Mouse (Mus musculus) heart, embryonic 11.5 days (tissue): ENCODE results near the gene Snap23. TPM values are rescaled to one million over a fixed set of nuclear protein-coding genes. Genes with fewer than 3 reads are reported as not detected.

Source experiments
- ATAC-seq: fragments of 200-750 bp; cut with Nextera tagmentation; replicated peaks from 2 replicates; pipeline ENCODE4 v1.8.0; 2017; ENCODE audit warnings: moderate library complexity; ENCODE audit not compliant: insufficient number of reproducible peaks, low FRiP score, low TSS enrichment
- H3K27ac ChIP-seq: fragments of 300-500 bp; sonication (generic); 2 replicates; pipeline ENCODE4 v1.5.1; 2014; ENCODE audit warnings: mild to moderate bottlenecking, low read depth, low read length
- H3K27me3 ChIP-seq: fragments of 300-500 bp; sonication (generic); 2 replicates; pipeline ENCODE4 v1.6.1; 2014; ENCODE audit warnings: mild to moderate bottlenecking, low read length, mixed read lengths; ENCODE audit not compliant: control insufficient read depth, insufficient read depth
- H3K36me3 ChIP-seq: fragments of 300-500 bp; sonication (generic); 2 replicates; pipeline ENCODE4 v1.6.1; 2014; ENCODE audit warnings: mild to moderate bottlenecking, low read length, moderate library complexity, mixed read lengths; ENCODE audit not compliant: control insufficient read depth, insufficient read depth
- H3K4me1 ChIP-seq: fragments of 300-500 bp; sonication (generic); 2 replicates; pipeline ENCODE4 v1.6.1; 2014; ENCODE audit warnings: low read length; ENCODE audit not compliant: control insufficient read depth, insufficient read depth
- H3K4me2 ChIP-seq: fragments of 300-500 bp; sonication (generic); 2 replicates; pipeline ENCODE4 v1.6.1; 2014; ENCODE audit warnings: mild to moderate bottlenecking, moderate library complexity
- H3K4me3 ChIP-seq: fragments of 300-500 bp; sonication (generic); 2 replicates; pipeline ENCODE4 v1.5.1; 2014; ENCODE audit warnings: low read depth, low read length
- H3K9ac ChIP-seq: fragments of 300-500 bp; sonication (generic); 2 replicates; pipeline ENCODE4 v1.6.1; 2014; ENCODE audit warnings: mild to moderate bottlenecking, low read depth, low read length, moderate library complexity
- H3K9me3 ChIP-seq: fragments of 300-500 bp; sonication (generic); replicated peaks from 2 replicates; pipeline ENCODE4 v1.6.1; 2016; ENCODE audit warnings: low read length; ENCODE audit not compliant: control insufficient read depth
- WGBS: fragments of 180-500 bp; shearing (Covaris S2); extraction: QIAGEN DNeasy Blood & Tissue Kit; methylation state at CpG from one replicate; pipeline ENCODE4 v1.1.7; 2014; ENCODE audit not compliant: insufficient replicate concordance; 5-methylcytosine and 5-hydroxymethylcytosine counted together
- polyA plus RNA-seq: library from polyadenylated mRNA; unstranded; fragments of >200 nt; fragmentation: Nextera tagmentation; extraction: Ambion mirVana; gene quantifications from 2 replicates; pipeline ENCODE4 v1.2.1, GENCODE M21; 2014

Gene Snap23
- polyA plus RNA-seq, 1 experiment from 2014 or later, result 66.2 TPM

DNA sequence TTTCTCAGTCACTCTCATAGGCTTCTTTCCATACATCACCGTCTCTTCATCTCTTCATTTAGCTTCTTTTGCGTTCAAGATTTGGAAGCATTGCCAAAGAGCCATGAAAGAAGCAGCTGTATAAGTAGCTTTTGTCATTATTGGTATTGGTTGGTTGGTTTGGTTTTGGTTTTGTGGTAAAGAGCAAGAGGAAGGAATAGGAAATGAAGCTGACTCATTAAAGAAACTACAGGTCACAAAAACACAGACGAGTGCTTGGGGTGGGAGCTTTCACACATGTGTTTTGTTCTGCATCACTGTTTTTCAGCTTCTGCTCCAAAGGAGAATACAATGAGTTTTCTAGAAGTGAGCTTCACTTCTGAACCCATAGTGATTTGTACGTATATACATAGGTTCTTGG, 32.0 kb downstream of the Snap23 start:
- H3K4me2 ChIP-seq, result no peak overlapping the region
- H3K4me1 ChIP-seq, result no peaks in the 10 kb centered on the region
- no peak overlapping the region for H3K27ac ChIP-seq
- no peak for ATAC-seq
- 84% methylated on average over 4 of the region's 4 CpGs for WGBS
- no peaks in the 10 kb centered on the region for H3K9me3 ChIP-seq
- H3K9ac ChIP-seq, result no peak overlapping the region
- H3K4me3 ChIP-seq, result no peak overlapping the region
- H3K27me3 ChIP-seq, result no peaks in the 10 kb centered on the region
- peaks cover 21% of the 10 kb centered on the region for H3K36me3 ChIP-seq

DNA sequence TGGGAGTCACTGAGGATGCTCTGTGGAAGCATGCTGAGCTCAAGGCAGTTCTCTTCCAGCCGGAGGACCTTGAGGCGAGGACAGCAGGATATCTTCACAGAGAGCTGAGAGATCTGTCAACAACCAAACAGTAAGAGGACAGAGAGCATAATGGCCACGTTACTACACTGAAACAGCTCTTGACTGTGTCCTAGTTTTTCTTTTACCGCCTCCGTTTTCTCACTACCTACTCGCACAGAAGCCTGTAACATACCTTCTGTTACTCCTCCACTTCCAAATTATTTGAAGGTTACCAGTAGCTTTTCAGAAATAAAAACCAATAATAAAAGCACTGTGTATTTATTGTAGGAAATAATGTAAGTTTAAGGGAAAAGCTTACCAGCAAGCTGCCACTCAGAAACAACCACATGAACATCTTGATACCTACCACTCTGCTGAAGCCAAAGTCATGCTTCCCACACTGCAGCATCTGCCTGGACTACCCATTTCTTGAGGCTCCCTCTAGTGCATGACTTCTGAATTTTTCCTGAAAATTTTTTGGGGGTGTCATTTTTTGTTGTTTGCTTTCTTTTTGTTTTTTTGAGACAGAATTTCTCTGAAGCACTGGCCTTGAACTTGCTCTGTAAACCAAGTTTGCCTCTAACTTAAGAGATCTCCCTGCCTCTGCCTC, 38.7 kb downstream of the Snap23 start:
- Histone ChIP-seq H3K27me3 (no peaks in the 10 kb centered on the region), H3K9ac (no peak overlapping the region), H3K9me3 (no peaks in the 10 kb centered on the region), H3K4me1 (peaks cover 13% of the 10 kb centered on the region), H3K27ac (no peak overlapping the region), H3K4me3 (no peak overlapping the region), H3K36me3 (no peaks in the 10 kb centered on the region), H3K4me2 (no peak overlapping the region)
- ATAC-seq, result no peak
- 71% methylated on average over 6 of the region's 6 CpGs for WGBS

DNA sequence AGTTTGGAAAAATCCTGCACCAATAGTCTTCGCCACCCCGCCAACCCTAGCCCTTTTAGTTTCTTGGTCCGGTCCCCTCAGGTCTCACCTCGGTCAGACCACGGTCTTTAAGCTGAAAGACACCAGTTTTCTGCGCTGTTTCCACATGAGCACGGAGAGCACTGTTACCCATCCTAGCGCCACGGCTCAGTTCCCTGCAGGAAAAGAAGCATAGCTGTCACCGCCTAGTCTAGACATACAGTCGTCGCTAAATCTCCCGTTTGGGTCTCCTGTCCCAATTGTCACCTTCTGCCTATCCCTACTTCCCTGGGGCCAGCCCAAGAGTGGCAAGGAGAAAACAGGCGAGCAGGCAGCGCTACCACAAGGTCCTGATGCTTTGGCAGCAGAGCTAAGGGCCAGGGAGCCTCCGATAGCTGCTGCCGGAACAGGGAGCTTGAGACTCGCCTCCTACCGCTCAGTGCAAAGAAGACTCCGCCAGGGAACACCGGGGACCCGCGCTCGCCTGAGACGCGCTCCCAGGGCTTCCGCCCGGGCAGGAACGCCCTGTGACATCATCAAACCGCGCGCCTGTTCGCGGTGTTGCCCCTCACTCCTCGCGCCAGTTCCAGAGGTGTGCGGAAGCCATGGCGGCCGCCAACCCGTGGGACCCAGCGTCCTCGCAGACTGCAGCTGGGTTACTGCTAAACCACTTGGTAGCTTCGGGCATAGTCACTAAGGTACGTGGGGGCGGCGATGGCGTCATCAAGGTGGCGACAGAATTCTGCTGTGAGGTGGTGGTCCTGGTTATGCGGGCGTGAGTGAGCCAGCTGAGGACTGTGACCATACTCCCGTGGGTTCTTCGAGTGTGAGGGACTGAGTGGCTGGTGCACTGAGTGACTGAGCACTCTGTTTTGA, 41.6 kb downstream of the Snap23 start, which contains the start of the genes Haus2 and Lrrc57:
Gene Haus2, plus strand, starts transcription at position 554 of the 894 bp plus-strand sequence.
Gene Lrrc57, minus strand, starts transcription at position 691 of the 894 bp plus-strand sequence.
- ATAC-seq, result peak; percentile 94
- no peaks in the 10 kb centered on the region for H3K9me3 ChIP-seq
- no peaks in the 10 kb centered on the region for H3K27me3 ChIP-seq
- WGBS, result under 1% methylated on average over 52 of the region's 52 CpGs
- peak within 1 kb of the TSS; percentile 85 for H3K4me2 ChIP-seq
- H3K9ac ChIP-seq, result peak within 1 kb of the TSS; percentile 80
- H3K4me3 ChIP-seq, result peak within 1 kb of the TSS; percentile 68
- H3K4me1 ChIP-seq, result peaks cover 13% of the 10 kb centered on the region
- peak within 1 kb of the TSS; percentile 94 for H3K27ac ChIP-seq
- H3K36me3 ChIP-seq, result peaks cover 3% of the 10 kb centered on the region; the same call in 1 of the 2 replicates

DNA sequence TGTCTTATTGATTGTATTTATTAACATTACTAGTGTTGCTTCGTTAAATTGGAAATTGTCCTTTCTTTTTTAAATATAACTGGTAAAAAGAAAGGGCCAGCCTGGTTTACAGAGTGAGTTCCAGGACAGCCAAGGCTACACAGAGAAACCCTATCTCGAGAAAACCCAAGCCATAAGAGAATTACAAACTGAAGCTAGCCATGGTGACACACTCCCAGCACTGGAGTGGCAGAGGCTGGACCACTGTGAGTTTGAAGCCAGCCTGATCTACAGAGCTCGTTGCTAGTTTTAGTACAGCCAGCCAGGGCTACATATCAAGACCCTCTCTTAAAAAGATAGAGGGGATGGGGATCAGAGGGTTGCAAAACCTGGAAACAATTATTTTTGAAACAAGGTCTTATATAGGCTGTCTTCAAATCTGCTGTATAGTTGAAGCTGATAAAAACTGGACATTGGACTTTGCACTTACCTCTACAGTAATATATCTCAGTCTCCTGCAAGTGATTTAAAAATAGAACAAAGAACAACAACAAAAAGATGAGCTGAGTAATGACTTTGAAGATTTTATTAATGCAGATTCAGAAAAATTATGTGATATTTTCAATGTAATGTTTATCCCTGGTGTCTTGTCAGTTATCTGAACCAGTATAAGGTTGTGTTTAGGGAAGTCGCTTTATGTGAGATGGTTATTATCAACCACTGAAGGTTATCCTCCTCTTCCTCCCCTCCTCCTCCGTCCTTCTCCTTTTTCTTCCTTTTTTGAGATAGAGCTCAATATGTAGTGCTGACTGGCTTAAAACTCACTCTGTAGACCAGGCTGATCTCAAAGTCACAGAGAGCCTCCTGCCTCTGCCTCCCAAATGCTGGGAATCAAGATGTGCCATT, 49.0 kb downstream of the Snap23 start:
- Histone ChIP-seq H3K9me3 (no peaks in the 10 kb centered on the region), H3K36me3 (peaks cover 17% of the 10 kb centered on the region)

DNA sequence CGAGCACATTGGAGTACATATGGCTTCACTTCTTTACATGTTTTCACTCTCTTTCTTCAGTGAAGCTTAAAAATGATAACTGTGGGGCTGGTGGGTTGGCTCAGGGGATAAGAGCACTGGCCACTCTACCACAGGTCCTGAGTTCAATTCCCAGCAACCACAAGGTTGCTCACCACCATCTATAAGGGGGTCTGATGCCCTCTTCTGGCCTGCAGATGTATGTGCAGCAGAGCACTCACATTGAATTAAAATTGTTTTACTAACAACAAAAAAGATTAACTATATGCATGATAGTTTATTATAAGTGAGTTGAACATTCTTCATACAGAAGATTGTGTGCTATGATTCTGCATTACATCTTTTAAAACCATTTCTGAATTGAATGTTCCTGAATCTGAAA, 52.1 kb downstream of the Snap23 start:
- Histone ChIP-seq H3K27ac (no peak overlapping the region), H3K27me3 (no peaks in the 10 kb centered on the region), H3K9me3 (no peaks in the 10 kb centered on the region), H3K36me3 (peaks cover 11% of the 10 kb centered on the region), H3K4me3 (no peak overlapping the region), H3K9ac (no peak overlapping the region), H3K4me2 (no peak overlapping the region), H3K4me1 (no peaks in the 10 kb centered on the region)
- no peak for ATAC-seq
- 97% methylated on average over 1 of the region's 1 CpGs for WGBS

More for the DNA sequence above, 49.0 kb downstream of the Snap23 start:
- H3K4me2 ChIP-seq, result no peak overlapping the region
- no peak for ATAC-seq
- H3K27ac ChIP-seq, result no peak overlapping the region
- WGBS, result 85% methylated on average over 5 of the region's 5 CpGs
- no peaks in the 10 kb centered on the region for H3K27me3 ChIP-seq
- H3K9ac ChIP-seq, result no peak overlapping the region
- no peak overlapping the region for H3K4me3 ChIP-seq
- no peaks in the 10 kb centered on the region for H3K4me1 ChIP-seq

DNA sequence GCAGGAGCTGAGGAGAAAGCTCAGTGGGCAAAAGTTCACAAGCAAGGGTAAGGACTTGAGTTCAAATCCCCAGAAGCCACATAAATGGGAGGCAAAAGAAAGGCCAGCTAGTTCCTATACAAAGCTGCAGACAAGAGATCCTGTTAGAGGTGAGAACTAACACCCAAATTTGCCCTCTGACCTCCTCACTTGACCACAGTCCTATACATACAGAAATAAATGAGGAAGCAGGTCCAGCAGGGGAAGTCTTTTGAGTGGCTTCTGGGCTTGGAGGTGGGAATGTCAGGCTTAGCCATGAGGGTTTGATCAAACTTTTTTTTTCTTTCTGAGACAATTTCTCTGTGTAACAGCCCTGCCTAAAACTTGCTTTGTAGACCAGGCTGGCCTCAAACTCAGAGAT, 55.4 kb downstream of the Snap23 start:
- Histone ChIP-seq H3K4me2 (no peak overlapping the region), H3K9me3 (no peaks in the 10 kb centered on the region), H3K4me1 (no peaks in the 10 kb centered on the region), H3K27me3 (no peaks in the 10 kb centered on the region), H3K9ac (no peak overlapping the region), H3K27ac (no peak overlapping the region), H3K36me3 (peaks cover 8% of the 10 kb centered on the region), H3K4me3 (no peak overlapping the region)
- ATAC-seq, result no peak

DNA sequence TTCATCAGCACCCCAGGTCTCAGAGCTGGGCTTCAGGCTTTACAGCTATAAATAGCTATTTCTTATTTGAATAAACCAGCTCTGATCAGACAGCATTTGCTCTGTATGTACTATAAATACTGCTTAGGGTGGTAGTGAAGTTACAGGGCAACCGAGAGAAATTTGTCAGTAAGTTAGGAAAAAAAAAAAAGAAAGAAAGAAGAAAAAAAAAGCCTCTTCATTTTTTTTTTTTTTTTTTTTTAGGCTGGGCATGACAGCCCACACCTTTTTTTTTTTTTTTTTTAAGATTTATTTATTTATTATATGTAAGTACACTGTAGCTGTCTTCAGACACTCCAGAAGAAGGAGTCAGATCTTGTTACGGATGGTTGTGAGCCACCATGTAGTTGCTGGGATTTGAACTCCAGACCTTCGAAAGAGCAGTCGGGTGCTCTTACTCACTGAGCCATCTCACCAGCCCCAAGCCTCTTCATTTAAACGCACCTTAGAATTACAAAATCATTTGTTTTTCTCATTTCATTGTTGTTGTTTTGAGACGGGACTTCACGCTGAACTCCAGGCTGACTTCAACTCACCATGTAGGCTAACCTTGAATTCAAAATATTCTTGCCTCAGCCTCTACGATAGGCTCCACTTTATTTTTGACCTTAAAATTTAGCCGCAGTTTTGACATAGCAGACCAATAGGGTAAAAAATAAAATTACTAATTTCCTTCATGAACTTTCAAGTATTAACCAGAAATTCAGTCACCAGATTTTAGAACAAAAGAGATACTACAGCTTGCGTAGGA, 60.8 kb downstream of the Snap23 start:
- Histone ChIP-seq H3K27ac (no peak overlapping the region), H3K9ac (peak overlapping the region; percentile 23), H3K4me2 (peak overlapping the region; percentile 73)

More for the DNA sequence above, 60.8 kb downstream of the Snap23 start:
- peaks cover 11% of the 10 kb centered on the region for H3K4me1 ChIP-seq
- ATAC-seq, result no peak
- WGBS, result 30% methylated on average over 10 of the region's 10 CpGs
- no peaks in the 10 kb centered on the region for H3K9me3 ChIP-seq
- H3K36me3 ChIP-seq, result no peaks in the 10 kb centered on the region
- H3K27me3 ChIP-seq, result no peaks in the 10 kb centered on the region
- H3K4me3 ChIP-seq, result peak overlapping the region; percentile 55
